Mouse (Mus musculus) gastrocnemius, postnatal 14 days (tissue): ENCODE measurements around the gene 1700018B08Rik. TPM values are rescaled to one million over a fixed set of nuclear protein-coding genes. Genes with fewer than 3 reads are reported as not detected.

ENCODE experiments used
- DNase-seq: peaks from one replicate; pipeline ENCODE4 v3.0.0; 2021; ENCODE audit warnings: mixed read lengths
- intact Hi-C: fragments of 180-260 bp; cut with DNase I; formaldehyde crosslinking; loops from one replicate; pipeline ENCODE4 v1.15.1; 2025; ENCODE audit warnings: low total_unique reads
- total RNA-seq, 2 experiments: library from RNA; stranded (reverse); gene quantifications; 2 replicates each; pipeline ENCODE4 v1.2.3; 2021

The 1700018B08Rik gene
- total RNA-seq, 2 experiments from 2014 or later: not detected

DNA sequence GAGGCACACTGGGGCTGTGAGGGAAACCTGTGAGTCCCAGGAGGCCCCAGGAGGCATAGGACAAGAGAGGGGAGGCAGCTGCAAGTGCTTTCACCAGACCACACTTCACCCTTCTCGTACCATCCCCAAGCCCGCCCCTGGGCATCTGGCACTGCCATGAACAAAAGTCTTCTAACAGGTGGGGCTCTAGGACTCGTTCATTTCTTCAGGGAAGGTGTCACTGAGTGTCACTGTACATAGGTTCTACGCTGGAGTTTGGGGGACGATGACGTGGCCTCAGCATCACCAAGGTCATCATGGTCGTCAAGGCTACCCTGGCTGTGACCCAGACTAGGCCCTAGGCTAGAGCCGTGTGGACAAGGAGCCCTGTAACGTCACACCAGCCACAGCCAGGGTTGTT is 16.4 kb downstream of the 1700018B08Rik start:
- no peak for DNase-seq
- intact Hi-C loops: no loop called here

- intact Hi-C loops: no loop called here
- DNase-seq: no peak
These were observed 17.1 kb downstream of the 1700018B08Rik start for GRCm38 (mm10) chr8:121526811-121527550.

- no peak for DNase-seq
- intact Hi-C loops: no loop called here
These were observed 18.9 kb downstream of the 1700018B08Rik start for GRCm38 (mm10) chr8:121525111-121525818.

DNA sequence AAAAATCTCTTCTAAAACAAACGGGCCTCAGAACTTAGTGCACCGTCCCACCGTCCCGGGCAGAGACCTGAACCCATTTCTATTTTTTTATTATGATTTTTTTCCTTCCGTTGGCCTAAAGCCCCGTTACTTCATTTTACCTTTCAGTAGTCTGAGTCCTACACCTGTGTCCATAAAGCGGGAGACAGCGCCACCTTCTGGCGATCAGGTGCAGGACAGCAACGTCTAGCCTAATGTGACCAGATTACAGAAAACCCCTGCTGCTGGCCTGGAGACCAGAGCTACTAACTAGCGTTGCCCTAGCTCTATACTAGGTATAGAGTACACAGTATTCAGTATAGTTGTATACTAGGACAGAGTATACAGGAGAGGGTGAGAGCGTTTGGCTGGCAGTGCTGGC is 30.7 kb downstream of the 1700018B08Rik start:
- peak; percentile 76 for DNase-seq
- intact Hi-C loops: loop anchor here (1.0 to 10.0 kb wide), 3 partner anchors 119 to 400 kb away; no protein-coding TSS in a partner anchor

GRCm38 (mm10) chr8:121511751-121512150 is 32.4 kb downstream of the 1700018B08Rik start:
- intact Hi-C loops: loop anchor here (10.0 kb wide), 2 partner anchors 117 to 287 kb away; no protein-coding TSS in a partner anchor
- DNase-seq: no peak

GRCm38 (mm10) chr8:121497621-121498020 is 46.5 kb downstream of the 1700018B08Rik start:
- DNase-seq: no peak
- intact Hi-C loops: no loop called here

DNA sequence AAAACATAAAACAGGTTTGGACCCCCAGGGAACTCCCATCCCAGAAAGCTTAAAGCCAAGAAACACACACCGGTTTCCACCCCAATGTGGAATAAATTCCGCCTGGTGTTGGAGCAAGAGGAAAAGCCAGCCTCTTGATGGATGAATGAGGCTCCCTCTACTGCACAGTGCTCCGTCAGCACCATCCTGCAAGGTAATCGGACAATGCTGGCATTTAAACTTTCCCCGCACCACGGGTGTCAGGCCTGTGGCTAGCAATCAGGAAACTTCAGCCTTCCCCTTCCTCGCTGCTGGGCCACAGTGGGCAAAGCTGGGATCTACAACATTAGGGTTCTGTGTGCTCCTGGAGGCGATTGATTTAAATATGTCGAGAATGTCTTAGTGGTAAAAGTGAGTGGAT is 52.5 kb downstream of the 1700018B08Rik start:
- DNase-seq: no peak

DNA sequence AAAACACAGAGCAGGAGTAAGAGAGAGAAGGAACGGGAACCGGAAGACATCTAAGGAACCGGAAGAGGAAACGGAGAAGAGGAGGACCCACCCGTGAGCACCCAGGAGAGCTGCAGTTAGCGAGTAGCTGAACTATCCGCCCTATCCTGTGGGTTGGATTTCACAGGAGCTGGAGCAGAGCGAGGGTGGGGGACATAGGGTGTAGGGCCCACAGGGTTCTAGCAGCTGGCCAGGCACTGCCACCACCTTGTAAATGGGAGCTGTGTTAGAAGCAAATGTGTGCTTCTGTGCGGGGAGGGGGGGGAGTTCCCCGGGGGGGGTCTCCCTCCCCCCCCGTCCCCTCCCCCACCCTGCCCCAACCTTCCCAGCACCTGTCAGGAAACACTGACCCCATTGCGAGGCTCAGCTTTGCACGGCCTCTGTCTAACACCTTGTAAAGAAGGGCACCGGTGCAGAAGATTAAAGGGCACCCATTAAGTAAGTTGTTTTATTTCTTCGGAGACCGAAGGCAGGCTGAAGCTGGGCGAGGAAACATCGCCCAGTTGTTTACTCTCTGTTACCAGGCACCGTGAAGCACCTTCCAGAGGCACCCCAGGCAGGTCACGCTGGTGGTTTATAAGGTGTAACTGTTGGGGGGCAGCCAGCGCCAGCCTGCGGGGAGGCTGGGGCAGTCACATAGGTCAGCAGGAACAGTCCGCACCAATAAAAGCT is 59.9 kb downstream of the 1700018B08Rik start:
- DNase-seq: no peak
- intact Hi-C loops: no loop called here

More for the DNA sequence above, 52.5 kb downstream of the 1700018B08Rik start:
- intact Hi-C loops: no loop called here

Other genes with a start within 250 kb of the 1700018B08Rik start
- gene Fbxo31, start 34.5 kb upstream of the 1700018B08Rik start, total RNA-seq: 10 to 100 TPM; 75.2 to 89.8 TPM
- 100 to 1,000 TPM; 102 to 136 TPM for gene Map1lc3b, start 46.0 kb upstream of the 1700018B08Rik start, total RNA-seq
- 10 to 100 TPM; 19.8 to 20.4 TPM for gene Zcchc14, start 108.6 kb upstream of the 1700018B08Rik start, total RNA-seq
- under 1 TPM in 1 of 2 experiments, not detected in 1; 0.09 TPM for gene Jph3, start 185.3 kb upstream of the 1700018B08Rik start, total RNA-seq